Mouse (Mus musculus): ENCODE results near the gene Rln3.

Rln3 gene

DNA sequence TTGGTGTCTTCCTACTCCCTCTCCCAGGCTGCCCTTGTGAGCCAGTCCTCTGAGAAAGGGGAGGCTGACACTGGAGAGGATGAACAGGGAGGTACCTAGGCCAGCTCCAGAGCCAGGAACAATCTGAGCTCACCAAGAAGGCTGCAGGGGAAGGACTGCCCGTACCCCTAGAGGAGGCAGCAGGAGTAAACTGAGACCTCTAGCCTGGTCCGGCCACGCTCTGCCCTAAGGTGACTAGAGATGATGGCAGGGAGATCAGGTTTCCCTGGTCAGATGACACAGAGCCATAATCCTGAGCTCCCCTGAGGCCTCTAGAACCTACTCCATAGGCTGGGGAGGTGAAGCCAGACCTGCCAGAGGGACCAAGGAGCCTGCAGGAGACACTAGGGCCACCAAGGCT, 32.0 kb upstream of the Rln3 start:
- no peaks in the 10 kb centered on the region for H3K9me3 ChIP-seq (ENCODE audit: low read length)
- H3K4me1 ChIP-seq (replicated peaks; ENCODE audit: low read depth, low read length) = peaks cover 48% of the 10 kb centered on the region
- no peak for TF ChIP-seq POU5F1 (IDR thresholded peaks at IDR 0.05; ENCODE audit: borderline replicate concordance, low read length)
- no peak for TF ChIP-seq CTCF (conservative IDR thresholded peaks at IDR 0.05; ENCODE audit: low read length)
- no peak for TF ChIP-seq NANOG (IDR thresholded peaks at IDR 0.05; ENCODE audit: borderline replicate concordance, low read length)
- H3K36me3 ChIP-seq (ENCODE audit: insufficient read depth, low read length) = peaks cover 67% of the 10 kb centered on the region
- no peak overlapping the region for H3K4me3 ChIP-seq (replicated peaks; ENCODE audit: low read length)
- H3K27me3 ChIP-seq (ENCODE audit: insufficient read depth, low read length) = no peaks in the 10 kb centered on the region

- Histone ChIP-seq H3K36me3 (ENCODE audit: insufficient read depth, low read length) (peaks cover 65% of the 10 kb centered on the region), H3K27me3 (ENCODE audit: insufficient read depth, low read length) (no peaks in the 10 kb centered on the region), H3K4me1 (replicated peaks; ENCODE audit: low read depth, low read length) (peaks cover 52% of the 10 kb centered on the region), H3K9me3 (ENCODE audit: low read length) (no peaks in the 10 kb centered on the region), H3K4me3 (replicated peaks; ENCODE audit: low read length) (no peak overlapping the region)
- no peak for TF ChIP-seq CTCF (conservative IDR thresholded peaks at IDR 0.05; ENCODE audit: low read length)
- TF ChIP-seq POU5F1 (IDR thresholded peaks at IDR 0.05; ENCODE audit: borderline replicate concordance, low read length) = no peak
- no peak for TF ChIP-seq NANOG (IDR thresholded peaks at IDR 0.05; ENCODE audit: borderline replicate concordance, low read length)
These were observed 31.6 kb upstream of the Rln3 start for GRCm38 (mm10) chr8:84076412-84076811.

DNA sequence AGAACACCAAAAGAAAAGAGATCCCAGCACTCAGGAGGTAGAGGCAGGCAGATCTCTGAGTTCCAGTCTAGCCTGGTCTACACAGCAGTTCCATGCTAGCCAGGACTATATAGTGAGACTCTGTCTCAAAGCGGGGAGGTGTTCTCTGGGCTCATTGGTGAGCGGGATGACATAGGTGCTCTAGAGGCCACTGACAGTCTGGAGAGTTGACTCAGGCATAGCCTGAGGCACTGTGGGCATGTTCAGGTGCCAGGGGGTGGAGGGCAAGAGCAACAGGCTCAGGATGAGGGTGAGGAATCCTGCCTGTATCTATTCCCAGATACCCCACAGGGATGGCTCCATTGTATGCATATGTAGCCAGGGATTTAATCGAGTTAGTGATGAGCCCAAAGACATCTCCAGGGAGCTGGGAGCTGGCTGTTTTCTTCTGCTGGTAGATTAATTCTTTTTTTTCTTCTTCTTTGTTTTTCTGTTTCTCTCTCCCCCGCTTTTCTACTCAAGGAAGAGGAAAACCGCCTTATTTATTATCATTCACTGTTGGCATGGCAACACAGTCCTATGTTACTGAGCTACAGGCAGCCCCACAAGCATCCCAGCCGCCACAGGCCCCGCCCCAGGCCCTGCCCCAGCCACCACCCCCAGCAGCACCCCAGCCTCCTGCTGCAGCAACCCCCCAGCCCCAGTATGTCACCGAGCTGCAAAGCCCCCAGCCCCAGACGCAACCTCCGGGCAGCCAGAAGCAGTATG, 28.6 kb upstream of the Rln3 start:
- H3K9me3 ChIP-seq (ENCODE audit: low read length) = no peaks in the 10 kb centered on the region
- no peak overlapping the region for H3K4me3 ChIP-seq (replicated peaks; ENCODE audit: low read length)
- peaks cover 73% of the 10 kb centered on the region for H3K4me1 ChIP-seq (replicated peaks; ENCODE audit: low read depth, low read length)
- H3K36me3 ChIP-seq (ENCODE audit: insufficient read depth, low read length) = peaks cover 41% of the 10 kb centered on the region
- TF ChIP-seq POU5F1 (IDR thresholded peaks at IDR 0.05; ENCODE audit: borderline replicate concordance, low read length) (no peak), NANOG (IDR thresholded peaks at IDR 0.05; ENCODE audit: borderline replicate concordance, low read length) (no peak), CTCF (conservative IDR thresholded peaks at IDR 0.05; ENCODE audit: low read length) (no peak)
- H3K27me3 ChIP-seq (ENCODE audit: insufficient read depth, low read length) = no peaks in the 10 kb centered on the region

DNA sequence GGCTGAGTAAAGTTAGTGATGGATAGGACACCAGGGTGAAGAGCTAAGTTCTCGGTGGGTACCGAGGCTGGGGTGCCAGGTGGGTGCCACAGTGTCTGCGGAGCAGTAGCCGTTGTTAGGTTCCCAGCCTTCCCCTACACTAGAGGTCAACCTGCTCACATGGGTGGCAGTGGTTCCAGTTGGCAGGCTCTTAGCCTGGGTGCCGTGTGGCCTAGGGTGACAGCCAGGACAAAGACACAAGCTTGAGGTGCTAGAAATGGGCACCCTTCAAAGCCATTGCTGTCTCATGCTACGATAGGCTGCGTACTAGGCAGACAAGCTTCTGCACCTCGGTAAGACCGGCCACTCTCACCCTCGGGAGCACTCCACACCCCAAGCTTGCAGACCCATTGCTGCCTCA, 27.5 kb upstream of the Rln3 start:
- no peak for TF ChIP-seq POU5F1 (IDR thresholded peaks at IDR 0.05; ENCODE audit: borderline replicate concordance, low read length)
- TF ChIP-seq NANOG (IDR thresholded peaks at IDR 0.05; ENCODE audit: borderline replicate concordance, low read length) = no peak
- no peak for TF ChIP-seq CTCF (conservative IDR thresholded peaks at IDR 0.05; ENCODE audit: low read length)
- H3K27me3 ChIP-seq (ENCODE audit: insufficient read depth, low read length) = no peaks in the 10 kb centered on the region
- peaks cover 83% of the 10 kb centered on the region for H3K4me1 ChIP-seq (replicated peaks; ENCODE audit: low read depth, low read length)
- H3K9me3 ChIP-seq (ENCODE audit: low read length) = no peaks in the 10 kb centered on the region
- no peak overlapping the region for H3K4me3 ChIP-seq (replicated peaks; ENCODE audit: low read length)
- H3K36me3 ChIP-seq (ENCODE audit: insufficient read depth, low read length) = peaks cover 36% of the 10 kb centered on the region

- H3K27me3 ChIP-seq (ENCODE audit: insufficient read depth, low read length) = no peaks in the 10 kb centered on the region
- no peak overlapping the region for H3K4me3 ChIP-seq (replicated peaks; ENCODE audit: low read length)
- H3K4me1 ChIP-seq (replicated peaks; ENCODE audit: low read depth, low read length) = peaks cover 82% of the 10 kb centered on the region
- no peak for TF ChIP-seq POU5F1 (IDR thresholded peaks at IDR 0.05; ENCODE audit: borderline replicate concordance, low read length)
- TF ChIP-seq NANOG (IDR thresholded peaks at IDR 0.05; ENCODE audit: borderline replicate concordance, low read length) = no peak
- no peak for TF ChIP-seq CTCF (conservative IDR thresholded peaks at IDR 0.05; ENCODE audit: low read length)
- peaks cover 32% of the 10 kb centered on the region for H3K36me3 ChIP-seq (ENCODE audit: insufficient read depth, low read length)
- H3K9me3 ChIP-seq (ENCODE audit: low read length) = no peaks in the 10 kb centered on the region
These were observed 27.1 kb upstream of the Rln3 start for GRCm38 (mm10) chr8:84071921-84072320.

- no peak for TF ChIP-seq CTCF (conservative IDR thresholded peaks at IDR 0.05; ENCODE audit: low read length)
- no peak for TF ChIP-seq NANOG (IDR thresholded peaks at IDR 0.05; ENCODE audit: borderline replicate concordance, low read length)
- TF ChIP-seq POU5F1 (IDR thresholded peaks at IDR 0.05; ENCODE audit: borderline replicate concordance, low read length) = no peak
- Histone ChIP-seq H3K4me1 (replicated peaks; ENCODE audit: low read depth, low read length) (peaks cover 74% of the 10 kb centered on the region), H3K4me3 (replicated peaks; ENCODE audit: low read length) (no peak overlapping the region), H3K36me3 (ENCODE audit: insufficient read depth, low read length) (peaks cover 20% of the 10 kb centered on the region), H3K27me3 (ENCODE audit: insufficient read depth, low read length) (no peaks in the 10 kb centered on the region), H3K9me3 (ENCODE audit: low read length) (no peaks in the 10 kb centered on the region)
These were observed 25.9 kb upstream of the Rln3 start for GRCm38 (mm10) chr8:84070667-84071066.

DNA sequence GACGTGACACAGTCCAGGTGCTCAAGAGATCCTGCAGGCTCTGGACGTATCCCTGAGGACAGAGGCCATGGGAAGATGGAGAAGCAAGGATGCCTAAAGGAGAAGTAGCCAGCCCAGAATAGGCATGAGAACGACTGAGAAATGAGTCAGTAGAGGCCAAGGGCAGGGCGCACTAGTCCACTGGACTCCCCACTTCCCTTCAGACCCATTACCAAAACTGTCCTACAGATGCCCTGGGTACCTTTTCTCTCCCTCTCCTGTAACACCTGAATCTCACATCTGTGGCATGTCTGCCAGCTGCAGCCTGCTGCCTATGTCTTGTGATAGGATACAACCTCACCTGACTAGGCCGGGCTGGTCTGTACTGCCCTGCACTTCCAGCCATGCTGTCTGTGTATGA, 25.4 kb upstream of the Rln3 start:
- H3K9me3 ChIP-seq (ENCODE audit: low read length) = no peaks in the 10 kb centered on the region
- peaks cover 17% of the 10 kb centered on the region for H3K36me3 ChIP-seq (ENCODE audit: insufficient read depth, low read length)
- TF ChIP-seq NANOG (IDR thresholded peaks at IDR 0.05; ENCODE audit: borderline replicate concordance, low read length) (no peak), POU5F1 (IDR thresholded peaks at IDR 0.05; ENCODE audit: borderline replicate concordance, low read length) (no peak), CTCF (conservative IDR thresholded peaks at IDR 0.05; ENCODE audit: low read length) (no peak)
- H3K4me3 ChIP-seq (replicated peaks; ENCODE audit: low read length) = no peak overlapping the region
- peaks cover 73% of the 10 kb centered on the region for H3K4me1 ChIP-seq (replicated peaks; ENCODE audit: low read depth, low read length)
- no peaks in the 10 kb centered on the region for H3K27me3 ChIP-seq (ENCODE audit: insufficient read depth, low read length)

DNA sequence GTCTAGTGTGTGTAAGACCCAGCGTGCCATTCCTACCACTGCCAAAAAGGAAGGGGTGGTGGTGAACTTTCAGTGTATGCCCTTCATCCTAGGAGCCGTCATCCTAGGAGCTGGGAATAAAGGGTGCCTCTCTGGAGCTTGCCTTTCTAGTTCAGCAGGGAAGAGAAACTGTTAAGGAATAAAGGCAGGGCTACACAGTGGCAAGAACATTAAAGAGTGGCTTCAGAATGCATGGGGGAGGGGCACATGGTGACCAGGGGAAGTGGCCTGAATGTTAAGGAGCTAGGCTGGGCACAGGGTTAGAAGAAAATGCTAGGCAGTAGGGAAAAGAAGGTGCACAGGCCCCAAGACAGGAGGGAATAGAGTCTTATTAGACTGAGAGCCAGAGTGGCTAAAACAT, 24.9 kb upstream of the Rln3 start:
- no peak overlapping the region for H3K4me3 ChIP-seq (replicated peaks; ENCODE audit: low read length)
- H3K36me3 ChIP-seq (ENCODE audit: insufficient read depth, low read length) = peaks cover 12% of the 10 kb centered on the region
- H3K4me1 ChIP-seq (replicated peaks; ENCODE audit: low read depth, low read length) = peaks cover 72% of the 10 kb centered on the region
- H3K9me3 ChIP-seq (ENCODE audit: low read length) = no peaks in the 10 kb centered on the region
- TF ChIP-seq NANOG (IDR thresholded peaks at IDR 0.05; ENCODE audit: borderline replicate concordance, low read length) (no peak), POU5F1 (IDR thresholded peaks at IDR 0.05; ENCODE audit: borderline replicate concordance, low read length) (no peak), CTCF (conservative IDR thresholded peaks at IDR 0.05; ENCODE audit: low read length) (no peak)
- no peaks in the 10 kb centered on the region for H3K27me3 ChIP-seq (ENCODE audit: insufficient read depth, low read length)

GRCm38 (mm10) chr8:84069169-84069568, 24.4 kb upstream of the Rln3 start:
- Histone ChIP-seq H3K36me3 (ENCODE audit: insufficient read depth, low read length) (peaks cover 8% of the 10 kb centered on the region), H3K4me1 (replicated peaks; ENCODE audit: low read depth, low read length) (peaks cover 69% of the 10 kb centered on the region), H3K4me3 (replicated peaks; ENCODE audit: low read length) (no peak overlapping the region), H3K9me3 (ENCODE audit: low read length) (no peaks in the 10 kb centered on the region), H3K27me3 (ENCODE audit: insufficient read depth, low read length) (no peaks in the 10 kb centered on the region)
- TF ChIP-seq CTCF (conservative IDR thresholded peaks at IDR 0.05; ENCODE audit: low read length) (no peak), NANOG (IDR thresholded peaks at IDR 0.05; ENCODE audit: borderline replicate concordance, low read length) (no peak), POU5F1 (IDR thresholded peaks at IDR 0.05; ENCODE audit: borderline replicate concordance, low read length) (no peak)
